Mouse (Mus musculus) liver, embryonic 15.5 days (tissue): ENCODE results near the gene P3h2. TPM values are rescaled to one million over a fixed set of nuclear protein-coding genes. Genes with fewer than 3 reads are reported as not detected.

Experiments used
- ATAC-seq: fragments of 200-750 bp; cut with Nextera tagmentation; 2 replicates; pipeline ENCODE4 v1.8.0; 2017; ENCODE audit warnings: moderate number of reproducible peaks, mild to moderate bottlenecking, moderate library complexity; ENCODE audit not compliant: insufficient read depth
- H3K27ac ChIP-seq: fragments of 300-500 bp; sonication (generic); replicated peaks from 2 replicates; pipeline ENCODE4 v1.5.1; 2015; ENCODE audit warnings: mild to moderate bottlenecking, inconsistent platforms
- H3K27me3 ChIP-seq: fragments of 300-500 bp; sonication (generic); 2 replicates; pipeline ENCODE4 v1.6.1; 2015; ENCODE audit warnings: mild to moderate bottlenecking, inconsistent platforms
- H3K36me3 ChIP-seq: fragments of 300-500 bp; sonication (generic); replicated peaks from 2 replicates; pipeline ENCODE4 v1.6.1; 2015; ENCODE audit warnings: moderate library complexity, mild to moderate bottlenecking, inconsistent platforms
- H3K4me1 ChIP-seq: fragments of 300-500 bp; sonication (generic); replicated peaks from 2 replicates; pipeline ENCODE4 v1.6.1; 2015; ENCODE audit warnings: inconsistent platforms
- H3K4me2 ChIP-seq: fragments of 300-500 bp; sonication (generic); 2 replicates; pipeline ENCODE4 v1.6.1; 2015; ENCODE audit warnings: moderate library complexity, mild to moderate bottlenecking, inconsistent platforms
- H3K4me3 ChIP-seq: fragments of 300-500 bp; sonication (generic); replicated peaks from 2 replicates; pipeline ENCODE4 v1.5.1; 2015; ENCODE audit warnings: mild to moderate bottlenecking, inconsistent platforms
- H3K9ac ChIP-seq: fragments of 300-500 bp; sonication (generic); 2 replicates; pipeline ENCODE4 v1.6.1; 2015; ENCODE audit warnings: moderate library complexity, mild to moderate bottlenecking, inconsistent platforms
- H3K9me3 ChIP-seq: fragments of 300-500 bp; sonication (generic); replicated peaks from 2 replicates; pipeline ENCODE4 v1.6.1; 2016; ENCODE audit warnings: inconsistent platforms
- WGBS: fragments of 180-500 bp; shearing (Covaris S2); methylation state at CpG from one replicate; pipeline ENCODE4 v1.1.7; 2015; ENCODE audit warnings: mixed read lengths; ENCODE audit not compliant: insufficient replicate concordance; 5-methylcytosine and 5-hydroxymethylcytosine counted together
- polyA plus RNA-seq: library from polyadenylated mRNA; unstranded; fragments of >200 nt; fragmentation: Nextera tagmentation; extraction: Ambion mirVana; gene quantifications from 2 replicates; pipeline ENCODE4 v1.2.1, GENCODE M21; 2015

P3h2 gene
- polyA plus RNA-seq, 1 experiment from 2014 or later = 0.76 TPM

DNA sequence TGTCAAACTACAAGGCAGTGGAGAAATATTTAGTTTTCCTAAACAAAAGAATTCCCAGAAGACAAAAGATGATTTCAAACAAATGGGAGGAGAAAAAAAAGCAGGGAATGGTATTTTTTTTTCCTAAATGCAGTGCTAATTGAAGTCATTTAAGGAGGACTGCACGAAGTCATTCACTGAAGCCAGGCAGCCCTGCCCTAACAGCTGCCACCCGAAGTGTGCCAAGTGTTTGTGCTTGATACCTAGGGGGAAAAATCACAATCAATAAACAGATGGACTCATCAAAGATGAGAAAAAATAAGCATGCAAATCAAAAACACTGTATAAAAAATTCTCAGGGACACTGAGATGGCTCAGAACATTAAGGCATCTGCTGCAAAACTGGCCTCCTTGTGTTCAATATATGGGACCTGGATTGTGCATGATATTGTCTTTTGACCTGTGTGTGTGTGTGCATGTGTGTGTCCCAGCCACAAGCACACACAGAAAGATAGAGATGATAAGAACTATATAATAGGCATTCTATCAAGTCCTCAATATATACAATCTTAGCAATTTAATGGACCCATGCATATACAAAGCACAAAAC is 76.1 kb downstream of the P3h2 start:
- WGBS = 65% methylated on average over 2 of the region's 2 CpGs
- no peak overlapping the region for H3K4me3 ChIP-seq
- H3K27ac ChIP-seq = no peak overlapping the region
- H3K27me3 ChIP-seq = no peaks in the 10 kb centered on the region
- no peaks in the 10 kb centered on the region for H3K4me1 ChIP-seq
- H3K9me3 ChIP-seq = no peaks in the 10 kb centered on the region
- no peak overlapping the region for H3K4me2 ChIP-seq
- H3K9ac ChIP-seq = no peak overlapping the region
- no peak for ATAC-seq
- no peaks in the 10 kb centered on the region for H3K36me3 ChIP-seq

DNA sequence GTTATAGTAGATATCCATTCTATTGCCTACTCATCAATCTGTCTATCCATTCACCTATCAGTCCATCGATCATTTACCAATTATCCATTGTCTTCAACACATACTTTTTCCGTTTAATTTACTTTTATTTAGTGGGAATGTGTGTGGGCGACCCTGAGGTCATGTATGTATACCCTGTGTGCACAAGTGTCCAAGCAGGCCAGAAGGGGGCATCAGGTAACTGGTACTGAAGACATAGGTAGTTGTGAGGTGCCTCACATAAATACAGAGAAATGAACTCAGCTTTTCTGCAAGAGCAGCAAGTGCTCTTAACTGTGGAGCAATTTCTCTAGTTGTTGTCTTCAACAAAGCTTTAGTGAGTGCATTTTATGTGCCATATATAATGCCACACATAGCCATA is 79.2 kb downstream of the P3h2 start:
- no peaks in the 10 kb centered on the region for H3K9me3 ChIP-seq
- no peak overlapping the region for H3K4me2 ChIP-seq
- H3K36me3 ChIP-seq = no peaks in the 10 kb centered on the region
- no peaks in the 10 kb centered on the region for H3K4me1 ChIP-seq
- no peaks in the 10 kb centered on the region for H3K27me3 ChIP-seq
- 51% methylated on average over 3 of the region's 3 CpGs for WGBS
- ATAC-seq = no peak
- no peak overlapping the region for H3K27ac ChIP-seq
- H3K4me3 ChIP-seq = no peak overlapping the region
- H3K9ac ChIP-seq = no peak overlapping the region

DNA sequence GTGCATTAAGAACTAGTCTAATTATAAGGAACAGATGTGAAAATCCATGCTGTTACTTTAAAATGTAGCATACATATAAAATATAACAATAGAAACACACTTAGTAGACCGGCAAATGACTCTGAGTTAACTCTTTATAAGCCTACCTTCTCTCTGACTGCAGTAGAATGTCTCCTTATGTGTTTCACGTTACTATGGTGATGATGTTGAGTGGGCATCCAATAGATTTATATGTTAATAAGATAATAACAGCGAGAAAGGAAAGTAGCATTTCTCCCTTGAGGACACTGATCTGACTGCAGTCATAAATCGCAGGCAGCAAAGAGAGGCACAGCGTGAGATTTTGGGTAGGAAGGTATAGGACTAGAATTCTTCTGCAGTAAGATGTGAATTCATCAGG is 81.0 kb downstream of the P3h2 start:
- WGBS = 61% methylated on average over 5 of the region's 5 CpGs
- H3K36me3 ChIP-seq = no peaks in the 10 kb centered on the region
- ATAC-seq = no peak

DNA sequence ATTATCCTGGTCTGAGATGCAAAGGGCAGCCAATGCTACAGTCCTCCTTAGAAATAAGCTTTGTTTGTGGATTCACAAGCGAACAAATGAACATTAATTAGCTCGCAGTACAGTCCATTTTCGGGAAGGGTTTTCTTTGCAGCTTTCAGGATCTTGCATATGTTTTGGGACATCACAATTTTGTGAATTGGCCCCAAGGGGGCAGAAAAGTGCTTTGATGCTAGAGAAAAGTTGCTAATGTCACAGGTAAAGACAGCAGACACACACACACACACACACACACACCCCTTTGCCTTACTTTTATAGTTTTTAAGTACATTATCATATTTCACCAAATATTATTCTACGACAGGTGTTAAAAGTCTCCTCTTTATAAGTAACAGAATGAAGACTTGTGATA is 82.2 kb downstream of the P3h2 start:
- WGBS = 74% methylated on average over 4 of the region's 4 CpGs
- ATAC-seq = no peak
- Histone ChIP-seq H3K9ac (no peak overlapping the region), H3K9me3 (no peaks in the 10 kb centered on the region), H3K4me2 (no peak overlapping the region), H3K27ac (no peak overlapping the region), H3K4me1 (no peaks in the 10 kb centered on the region), H3K36me3 (no peaks in the 10 kb centered on the region), H3K4me3 (no peak overlapping the region), H3K27me3 (no peaks in the 10 kb centered on the region)

More for the DNA sequence above, 81.0 kb downstream of the P3h2 start:
- Histone ChIP-seq H3K27ac (no peak overlapping the region), H3K4me2 (no peak overlapping the region), H3K4me3 (no peak overlapping the region), H3K27me3 (no peaks in the 10 kb centered on the region), H3K9me3 (no peaks in the 10 kb centered on the region), H3K4me1 (no peaks in the 10 kb centered on the region), H3K9ac (no peak overlapping the region)

DNA sequence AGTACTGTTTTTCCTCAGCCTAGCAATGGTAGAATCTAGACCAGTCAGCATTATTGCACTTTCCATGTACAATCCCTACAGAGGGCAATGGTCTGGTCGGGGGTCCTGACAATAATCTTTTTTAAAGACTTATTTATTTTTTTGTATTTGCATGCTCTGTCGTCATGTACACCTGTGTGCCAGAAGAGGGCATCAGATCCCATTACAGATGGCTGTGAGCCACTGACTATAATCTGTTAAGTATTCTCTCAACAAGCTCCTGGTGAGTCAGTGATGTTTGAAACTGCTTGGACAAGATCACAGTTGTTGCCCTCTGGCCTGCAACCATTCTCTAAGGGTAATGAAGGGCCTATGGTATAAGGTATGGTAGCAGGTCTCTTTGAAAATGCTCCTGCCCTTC is 83.8 kb downstream of the P3h2 start:
- Histone ChIP-seq H3K27ac (no peak overlapping the region), H3K27me3 (no peaks in the 10 kb centered on the region), H3K4me2 (no peak overlapping the region), H3K9me3 (no peaks in the 10 kb centered on the region), H3K9ac (no peak overlapping the region), H3K36me3 (no peaks in the 10 kb centered on the region), H3K4me1 (no peaks in the 10 kb centered on the region), H3K4me3 (no peak overlapping the region)
- whole genome bisulfite sequencing = 29% methylated on average over 2 of the region's 2 CpGs
- no peak for ATAC-seq

DNA sequence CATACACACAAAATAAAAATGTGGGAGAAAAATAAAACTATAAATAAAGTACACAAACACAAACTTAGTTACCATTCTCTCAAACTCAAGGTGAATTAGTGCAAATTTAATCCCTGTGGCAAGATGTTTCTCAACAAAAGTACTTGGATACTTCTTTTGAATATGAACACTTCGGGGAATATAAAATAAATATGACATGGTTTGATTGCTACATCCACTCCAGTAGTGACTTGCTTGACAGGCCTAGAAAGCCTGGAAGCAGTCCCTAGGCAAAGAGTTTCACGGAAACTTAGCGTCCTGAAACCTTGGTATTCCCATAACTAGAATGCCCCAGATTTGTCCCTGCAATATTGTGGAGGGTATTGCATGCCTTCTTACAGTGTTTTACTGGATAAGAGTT is 99.8 kb downstream of the P3h2 start:
- Histone ChIP-seq H3K4me1 (no peaks in the 10 kb centered on the region), H3K9me3 (no peaks in the 10 kb centered on the region), H3K36me3 (no peaks in the 10 kb centered on the region), H3K4me3 (no peak overlapping the region), H3K27me3 (no peaks in the 10 kb centered on the region), H3K9ac (no peak overlapping the region), H3K27ac (no peak overlapping the region), H3K4me2 (no peak overlapping the region)
- 57% methylated on average over 3 of the region's 3 CpGs for WGBS
- ATAC-seq = no peak

DNA sequence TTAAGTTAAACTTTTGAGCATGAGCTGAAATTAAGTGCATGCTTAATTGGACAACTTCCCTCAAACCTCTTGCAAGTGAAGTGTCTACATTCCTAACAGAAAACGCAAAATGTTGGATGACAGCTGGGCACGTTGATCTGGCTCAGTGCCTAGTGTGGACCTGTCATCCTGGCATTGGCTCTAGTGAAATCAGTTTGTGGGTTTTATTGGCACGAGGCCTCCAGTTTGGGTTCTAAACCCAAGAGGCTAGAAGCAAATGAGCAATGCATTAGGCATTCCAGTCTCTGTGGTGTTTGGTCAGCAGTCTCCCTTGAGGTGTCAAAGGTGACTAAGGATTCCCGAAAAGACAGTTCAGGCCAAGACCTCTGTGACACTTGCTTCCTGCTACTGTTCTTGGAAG is 102.3 kb downstream of the P3h2 start:
- no peak overlapping the region for H3K4me3 ChIP-seq
- H3K27me3 ChIP-seq = no peaks in the 10 kb centered on the region
- H3K27ac ChIP-seq = no peak overlapping the region
- no peak for ATAC-seq
- no peak overlapping the region for H3K9ac ChIP-seq
- H3K36me3 ChIP-seq = no peaks in the 10 kb centered on the region
- 62% methylated on average over 4 of the region's 4 CpGs for WGBS
- no peaks in the 10 kb centered on the region for H3K4me1 ChIP-seq
- no peak overlapping the region for H3K4me2 ChIP-seq
- no peaks in the 10 kb centered on the region for H3K9me3 ChIP-seq

DNA sequence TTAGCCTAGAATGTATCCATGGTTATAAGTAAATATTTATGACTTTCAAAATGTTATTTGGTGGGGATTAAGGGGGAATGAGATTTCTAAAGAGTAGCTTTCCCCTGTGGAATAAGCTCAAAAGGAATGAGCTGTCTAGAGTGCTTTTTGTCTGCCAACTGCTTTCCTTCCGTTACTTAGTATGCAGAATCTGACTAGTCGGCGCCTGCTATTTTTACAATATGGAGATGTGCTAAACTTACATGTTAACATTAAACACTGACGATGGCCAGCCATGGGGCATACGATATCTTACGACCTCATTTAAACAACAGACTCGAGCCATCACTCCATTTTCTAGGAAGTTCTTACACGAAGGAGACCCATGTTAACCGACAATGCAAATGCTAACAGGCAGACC is 102.7 kb downstream of the P3h2 start:
- Histone ChIP-seq H3K4me3 (no peak overlapping the region), H3K36me3 (no peaks in the 10 kb centered on the region), H3K27ac (no peak overlapping the region), H3K27me3 (no peaks in the 10 kb centered on the region), H3K9me3 (no peaks in the 10 kb centered on the region), H3K4me2 (no peak overlapping the region), H3K4me1 (no peaks in the 10 kb centered on the region), H3K9ac (no peak overlapping the region)
- 70% methylated on average over 9 of the region's 9 CpGs for WGBS
- no peak for ATAC-seq

DNA sequence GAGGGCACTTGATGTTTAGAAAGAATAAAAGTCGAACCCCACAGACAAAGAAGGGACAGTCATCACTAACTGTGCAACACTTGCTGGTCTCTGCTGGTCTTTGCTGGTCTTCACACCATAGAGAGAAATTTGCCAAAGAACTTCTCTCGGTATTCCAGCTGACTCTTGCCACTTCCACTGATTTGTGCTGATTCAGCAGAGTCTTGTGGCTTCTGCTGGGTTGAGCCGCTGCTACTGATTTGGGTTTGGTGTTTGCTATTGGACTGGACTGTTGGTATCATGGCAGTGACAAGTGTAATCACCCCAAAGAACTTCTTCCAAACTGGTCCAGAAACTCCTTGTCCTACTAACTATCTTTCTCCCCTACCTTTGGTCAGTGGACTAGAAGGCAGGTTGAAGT is 111.0 kb downstream of the P3h2 start:
- H3K4me1 ChIP-seq = no peaks in the 10 kb centered on the region
- H3K27ac ChIP-seq = no peak overlapping the region
- ATAC-seq = no peak
- H3K9ac ChIP-seq = no peak overlapping the region
- H3K27me3 ChIP-seq = no peaks in the 10 kb centered on the region
- no peak overlapping the region for H3K4me3 ChIP-seq
- H3K36me3 ChIP-seq = no peaks in the 10 kb centered on the region
- WGBS = 54% methylated on average over 3 of the region's 3 CpGs
- H3K9me3 ChIP-seq = no peaks in the 10 kb centered on the region
- H3K4me2 ChIP-seq = no peak overlapping the region

DNA sequence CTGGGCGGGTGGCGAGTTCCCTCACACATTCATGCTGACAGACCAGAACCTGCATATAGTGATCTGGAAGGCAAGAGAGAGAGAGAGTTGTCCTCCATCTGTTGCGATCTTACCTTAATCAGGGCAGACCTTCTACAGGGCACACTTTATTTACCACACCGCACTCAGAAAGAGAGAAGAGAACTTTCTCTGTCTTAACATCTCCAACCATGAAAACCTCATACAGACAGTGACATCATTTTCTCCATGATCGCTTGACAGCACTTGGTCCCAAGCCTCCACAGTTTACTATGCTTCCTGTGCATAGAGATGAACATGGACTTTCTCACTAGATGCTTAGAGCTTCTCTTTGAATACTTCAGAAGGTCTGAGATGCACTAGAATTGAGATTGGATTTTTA is 118.4 kb downstream of the P3h2 start:
- Histone ChIP-seq H3K4me3 (no peak overlapping the region), H3K4me1 (no peaks in the 10 kb centered on the region), H3K9me3 (no peaks in the 10 kb centered on the region), H3K4me2 (no peak overlapping the region), H3K27me3 (no peaks in the 10 kb centered on the region), H3K36me3 (no peaks in the 10 kb centered on the region), H3K9ac (no peak overlapping the region), H3K27ac (no peak overlapping the region)
- ATAC-seq = no peak
- 80% methylated on average over 5 of the region's 5 CpGs for whole genome bisulfite sequencing

DNA sequence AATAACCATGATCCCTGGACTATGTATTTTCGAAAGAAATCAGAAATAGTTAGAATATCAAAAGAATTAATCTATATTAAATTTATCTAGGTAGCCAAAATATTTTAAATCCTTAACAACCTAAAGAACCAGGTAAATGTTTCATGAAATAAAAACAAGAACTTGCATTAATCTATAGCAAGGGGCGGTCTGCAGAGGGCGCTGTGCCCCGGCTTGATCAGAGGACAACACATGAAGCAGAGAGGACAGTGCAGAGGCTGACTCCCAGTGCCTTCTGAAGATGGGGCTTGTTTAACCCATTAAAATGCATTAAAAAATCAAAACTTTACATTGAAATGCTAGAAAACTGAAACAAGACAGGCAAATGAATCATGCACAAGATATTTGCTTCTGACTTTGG is 121.9 kb downstream of the P3h2 start:
- Histone ChIP-seq H3K27ac (no peak overlapping the region), H3K9me3 (no peaks in the 10 kb centered on the region), H3K36me3 (no peaks in the 10 kb centered on the region), H3K4me2 (no peak overlapping the region), H3K9ac (no peak overlapping the region), H3K27me3 (no peaks in the 10 kb centered on the region), H3K4me1 (no peaks in the 10 kb centered on the region), H3K4me3 (no peak overlapping the region)
- no peak for ATAC-seq
- WGBS = 33% methylated on average over 4 of the region's 4 CpGs

DNA sequence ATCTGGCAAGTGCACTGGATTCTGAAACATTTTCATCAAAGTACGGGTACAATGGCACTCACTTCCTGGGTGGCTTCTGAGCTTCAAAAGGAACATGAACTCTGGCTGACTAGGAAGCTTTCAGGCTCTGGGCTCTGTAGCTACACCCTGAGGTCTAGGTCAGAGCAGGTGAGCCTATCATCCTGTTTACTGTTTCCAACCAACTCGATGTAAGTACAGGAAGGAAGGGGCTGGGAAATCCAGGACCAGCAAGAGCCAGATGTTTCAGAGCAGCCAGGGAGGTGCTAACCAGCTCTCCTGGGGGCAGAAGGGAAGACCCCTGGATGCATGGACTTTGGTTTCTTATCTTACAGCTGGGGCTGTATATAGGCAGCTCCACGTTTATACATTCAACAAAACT is 126.5 kb downstream of the P3h2 start:
- Histone ChIP-seq H3K27me3 (no peaks in the 10 kb centered on the region), H3K9me3 (no peaks in the 10 kb centered on the region), H3K36me3 (no peaks in the 10 kb centered on the region), H3K4me3 (no peak overlapping the region), H3K9ac (no peak overlapping the region), H3K4me1 (no peaks in the 10 kb centered on the region), H3K27ac (no peak overlapping the region), H3K4me2 (no peak overlapping the region)
- 35% methylated on average over 3 of the region's 3 CpGs for WGBS
- no peak for ATAC-seq
